Mouse (Mus musculus): ENCODE measurements around the gene Nol4l. TPM values are rescaled to one million over a fixed set of nuclear protein-coding genes. Genes with fewer than 3 reads are reported as not detected.

Nol4l gene
- polyA plus RNA-seq (2015; fragmentation: Nextera tagmentation; extraction: Ambion mirVana): 5.3 and 6.1 TPM in 2 replicates

GRCm38 (mm10) chr2:153529931-153530766, at the start of gene Nol4l:
TSS of gene Nol4l (minus strand) at chr2:153529971.

GRCm38 (mm10) chr2:153492573-153493392, 37.0 kb downstream of the Nol4l start, which contains the start of gene 4930404H24Rik:
TSS of gene 4930404H24Rik (plus strand) at chr2:153492790.

Other genes starting within 250 kb of the Nol4l start
- 3.7 and 3.8 TPM in 2 replicates for gene Kif3b, start 238.6 kb downstream of the Nol4l start, polyA plus RNA-seq (2015; fragmentation: Nextera tagmentation; extraction: Ambion mirVana)
- 6.6 and 6.9 TPM in 2 replicates for gene Asxl1, start 184.1 kb downstream of the Nol4l start, polyA plus RNA-seq (2015; fragmentation: Nextera tagmentation; extraction: Ambion mirVana)
- gene 4930404H24Rik, start 37.2 kb downstream of the Nol4l start, polyA plus RNA-seq (2015; fragmentation: Nextera tagmentation; extraction: Ambion mirVana): not detected in 2 replicates
- 55.7 and 59.6 TPM in 2 replicates for gene Commd7, start 102.8 kb upstream of the Nol4l start, polyA plus RNA-seq (2015; fragmentation: Nextera tagmentation; extraction: Ambion mirVana)
- gene Dnmt3b, start 119.5 kb upstream of the Nol4l start, polyA plus RNA-seq (2015; fragmentation: Nextera tagmentation; extraction: Ambion mirVana): 2.1 and 2.2 TPM in 2 replicates
- not detected in 2 replicates for gene Dnmt3c, start 166.7 kb upstream of the Nol4l start, polyA plus RNA-seq (2015; fragmentation: Nextera tagmentation; extraction: Ambion mirVana)
- gene Mapre1, start 211.3 kb upstream of the Nol4l start, polyA plus RNA-seq (2015; fragmentation: Nextera tagmentation; extraction: Ambion mirVana): 180 and 245 TPM in 2 replicates
- gene Efcab8, start 250.0 kb upstream of the Nol4l start, polyA plus RNA-seq (2015; fragmentation: Nextera tagmentation; extraction: Ambion mirVana): 0.06 and 0.08 TPM in 2 replicates

Measured in urinary bladder, postnatal 0 days (tissue).